Mouse (Mus musculus) brain, adult 2 months (tissue): ENCODE measurements around the gene Espn.
A peak's percentile ranks its signal among the peaks of the same experiment; 100 is the strongest.

ENCODE experiments used
- DNase-seq: peaks from one replicate; pipeline ENCODE4 v3.0.0; 2011; ENCODE audit warnings: low read depth, low spot score

The Espn gene

DNA sequence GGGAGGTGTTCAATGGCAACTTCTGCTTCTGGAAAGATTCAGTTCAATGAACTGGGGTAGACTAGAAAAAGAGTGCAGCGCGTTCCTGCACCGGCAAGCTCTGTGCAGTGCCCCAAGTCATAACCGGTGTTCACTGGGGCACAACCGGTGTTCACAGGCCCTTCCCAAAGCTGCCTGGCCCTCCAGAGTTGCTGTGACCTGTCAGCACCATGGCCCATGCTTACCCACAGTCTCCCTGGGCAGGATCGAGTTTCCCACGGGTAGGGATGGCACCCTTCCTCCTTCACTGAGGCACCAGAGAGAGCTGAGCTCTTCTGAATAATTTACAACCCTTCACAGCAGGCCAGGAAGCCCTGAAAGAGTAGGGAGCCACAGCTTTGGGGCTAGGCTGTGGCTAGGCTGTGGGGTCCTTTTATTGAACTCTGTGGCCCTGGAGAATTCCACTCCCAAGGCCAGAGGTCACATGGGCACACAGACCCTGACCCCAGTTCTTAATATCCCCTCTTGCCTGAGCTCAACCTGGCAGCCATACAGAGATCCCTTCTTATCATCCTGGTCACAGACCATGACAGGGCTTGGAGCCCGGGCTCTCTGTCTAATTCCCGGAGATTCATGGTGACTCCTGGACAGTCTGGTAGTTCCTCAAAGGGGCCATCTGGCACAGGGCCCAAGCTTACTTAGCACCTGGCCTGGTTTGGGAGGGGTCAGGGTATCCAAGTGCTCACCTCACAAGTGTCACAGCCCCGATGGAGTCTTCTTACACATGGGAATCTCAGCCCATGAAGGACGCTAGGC lies 5.9 kb downstream of the Espn start:
- no peak for DNase-seq

DNA sequence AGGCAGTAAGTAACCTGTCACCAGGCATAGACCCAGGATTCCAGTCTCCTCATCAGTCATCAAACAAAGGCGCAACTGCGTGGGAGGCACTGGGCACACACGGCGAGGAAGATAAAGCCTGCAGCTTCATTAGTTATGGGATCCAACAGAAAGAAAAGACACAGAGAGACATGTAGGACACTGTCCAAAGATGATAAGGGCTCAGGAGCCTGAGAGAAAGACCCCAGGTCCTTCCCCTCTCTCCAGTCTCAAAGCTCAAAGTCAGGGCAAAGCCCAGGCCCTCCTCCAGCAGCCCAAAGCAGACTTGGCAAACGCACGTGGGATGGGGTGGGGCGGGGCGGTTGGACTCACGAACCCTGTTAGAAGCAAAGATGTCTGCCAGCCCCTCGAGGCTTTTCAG lies 6.7 kb downstream of the Espn start:
- no peak for DNase-seq

DNA sequence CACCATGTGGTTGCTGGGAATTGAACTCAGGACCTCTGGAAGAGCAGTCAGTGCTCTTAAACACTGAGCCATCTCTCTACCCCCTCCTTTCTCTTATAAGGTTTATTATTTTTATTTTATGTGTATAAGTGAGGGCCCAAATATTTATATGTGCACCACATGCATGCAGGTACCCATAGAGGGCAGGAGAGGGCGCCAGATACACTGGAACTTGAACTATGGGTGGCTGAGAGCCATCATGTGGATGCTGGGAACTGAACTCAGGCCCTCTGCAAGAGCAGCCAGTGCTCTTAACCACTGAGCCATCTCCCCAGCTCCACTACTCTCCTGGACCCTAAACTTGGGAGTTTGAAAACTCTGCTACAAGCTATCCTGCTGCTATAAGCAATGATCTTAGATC lies 8.5 kb downstream of the Espn start:
- no peak for DNase-seq

DNA sequence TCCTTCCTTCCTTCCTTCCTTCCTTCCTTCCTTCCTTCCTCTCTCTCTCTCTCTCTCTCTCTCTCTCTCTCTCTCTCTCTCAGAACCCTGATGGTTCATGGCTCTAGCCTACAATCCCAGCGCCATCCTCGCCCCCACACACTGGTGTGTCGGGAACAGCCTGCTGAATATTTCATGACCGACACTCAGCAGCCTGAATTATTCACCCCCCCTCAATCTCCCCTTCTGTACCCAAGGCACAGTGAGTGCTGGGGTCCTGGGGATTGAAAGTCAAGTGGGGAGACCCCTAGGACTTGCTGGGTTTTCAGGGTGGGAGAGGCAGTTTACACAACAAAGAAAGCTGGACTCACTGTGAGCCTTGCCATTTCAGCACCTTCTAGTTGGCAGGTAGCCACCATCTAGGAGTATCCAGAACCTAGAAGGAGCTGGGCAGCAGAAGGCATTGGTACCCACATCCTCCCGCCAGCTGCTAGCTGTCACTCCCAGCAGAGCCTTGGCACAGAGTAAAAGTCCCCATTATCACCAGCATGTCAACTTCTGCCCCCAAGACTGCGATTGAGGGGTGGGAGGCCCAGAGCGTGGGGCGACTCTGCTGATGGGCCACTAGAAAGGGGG lies 10.5 kb downstream of the Espn start:
- DNase-seq = peak; percentile 67

DNA sequence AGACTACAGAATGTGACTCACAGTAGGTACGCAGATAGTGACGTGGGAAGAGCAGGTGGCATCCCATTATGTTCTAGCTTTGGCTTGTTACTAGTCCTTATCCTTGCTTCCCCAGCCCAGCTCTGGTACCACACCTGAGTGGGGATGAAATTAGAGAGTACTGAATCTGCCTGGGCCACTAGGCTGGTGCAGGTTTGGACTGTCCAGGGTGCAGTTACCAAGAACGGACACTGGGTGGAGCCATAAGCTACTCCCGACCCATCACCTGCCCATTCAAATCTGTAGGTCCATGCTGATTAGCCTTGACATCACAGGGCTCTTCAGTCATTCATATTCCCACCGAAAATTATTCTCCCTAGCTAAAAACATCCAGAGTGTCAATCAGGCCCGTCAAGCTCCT lies 11.7 kb downstream of the Espn start:
- peak; percentile 58 for DNase-seq

DNA sequence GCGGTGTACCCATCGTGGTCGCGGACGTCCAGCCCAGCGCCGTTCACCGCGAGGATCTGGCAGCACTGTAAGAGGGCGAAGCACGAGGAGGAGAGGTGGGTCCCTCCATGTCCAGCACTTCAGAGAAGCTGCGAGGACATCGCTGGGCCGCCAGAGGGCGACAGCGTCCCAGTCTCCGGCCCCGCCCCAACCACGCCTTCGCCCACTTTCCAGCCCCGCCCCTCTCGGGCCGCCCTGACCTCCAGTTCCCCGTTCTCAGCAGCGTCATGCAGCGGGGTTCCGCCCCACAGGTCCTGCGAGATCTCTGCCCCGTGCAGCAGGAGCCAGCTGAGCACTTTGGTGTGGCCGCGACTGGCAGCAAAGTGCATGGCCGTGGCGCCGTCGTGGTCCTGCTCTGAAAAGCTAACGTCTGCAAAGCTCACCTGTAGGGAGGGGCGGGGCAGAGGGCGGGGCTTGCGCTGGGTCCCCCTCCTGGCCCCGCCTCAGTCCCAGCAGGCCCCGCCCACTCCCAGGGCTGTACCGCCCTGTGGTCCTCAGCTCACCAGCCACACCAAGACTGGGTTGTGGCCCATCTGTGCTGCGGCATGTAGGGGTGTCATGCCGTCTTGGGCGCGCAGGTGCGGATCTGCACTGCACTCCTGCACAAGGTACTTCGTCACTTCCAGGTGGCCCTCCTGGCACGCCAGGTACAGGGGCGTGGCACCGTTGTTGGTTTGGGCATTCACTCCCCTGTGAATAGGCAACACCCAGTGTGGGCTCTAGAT lies 13.5 kb downstream of the Espn start:
- DNase-seq = peak; percentile 77

DNA sequence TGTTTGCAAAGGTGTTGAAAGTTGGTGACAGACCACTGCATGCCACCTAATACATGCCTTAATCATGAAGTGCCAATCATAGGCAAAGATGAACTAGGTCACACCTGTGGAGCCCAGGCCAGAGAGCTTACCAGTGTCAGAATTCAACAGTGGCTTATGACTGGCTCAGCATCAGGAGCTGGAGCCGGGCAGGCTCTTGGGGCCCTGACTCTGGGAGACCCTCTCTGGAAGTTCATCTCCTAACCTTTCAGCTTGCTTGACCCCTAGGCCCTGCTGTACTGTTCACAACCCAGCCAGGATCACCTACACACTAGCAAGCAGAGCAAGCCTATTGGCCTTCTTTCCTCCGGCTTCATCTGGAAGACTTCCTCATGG lies 15.3 kb downstream of the Espn start:
- no peak for DNase-seq

DNA sequence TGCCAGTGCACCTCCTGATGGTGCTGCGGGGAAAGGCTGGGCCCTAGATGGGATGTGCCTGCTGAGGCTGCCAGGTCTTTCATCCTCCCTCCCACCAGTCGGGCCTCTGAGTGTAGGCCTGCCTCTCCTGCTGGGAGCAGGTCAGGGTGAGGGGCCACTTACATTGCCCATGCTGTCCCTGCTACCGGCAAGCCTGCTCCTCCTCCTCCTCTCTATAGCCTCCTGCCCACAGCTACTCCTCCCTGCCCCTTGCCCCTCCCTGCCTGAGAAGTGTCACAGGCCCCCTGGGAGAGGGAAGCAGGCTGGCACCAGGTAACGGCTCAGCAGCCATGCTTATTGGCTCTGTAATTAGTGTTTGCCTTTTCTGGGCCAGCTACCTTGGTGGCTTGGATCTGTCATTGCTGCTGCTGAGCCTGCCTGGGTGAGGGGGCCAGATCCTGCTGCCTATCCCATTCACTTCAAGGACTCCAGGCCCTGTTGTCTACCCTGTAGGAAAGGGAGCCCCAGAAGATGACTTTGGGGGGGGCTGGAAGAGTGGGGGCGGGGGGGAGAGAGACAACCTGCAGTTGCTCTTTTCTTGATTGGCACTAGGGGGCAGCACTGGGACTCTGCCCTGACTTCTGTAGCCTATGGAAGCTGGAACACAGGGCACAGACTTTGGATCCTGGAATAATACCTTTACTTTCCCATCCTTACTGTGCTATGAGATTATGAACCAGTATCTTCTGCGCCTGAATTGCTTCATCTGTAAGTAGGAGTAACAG lies 15.9 kb downstream of the Espn start:
- DNase-seq = peak; percentile 59

DNA sequence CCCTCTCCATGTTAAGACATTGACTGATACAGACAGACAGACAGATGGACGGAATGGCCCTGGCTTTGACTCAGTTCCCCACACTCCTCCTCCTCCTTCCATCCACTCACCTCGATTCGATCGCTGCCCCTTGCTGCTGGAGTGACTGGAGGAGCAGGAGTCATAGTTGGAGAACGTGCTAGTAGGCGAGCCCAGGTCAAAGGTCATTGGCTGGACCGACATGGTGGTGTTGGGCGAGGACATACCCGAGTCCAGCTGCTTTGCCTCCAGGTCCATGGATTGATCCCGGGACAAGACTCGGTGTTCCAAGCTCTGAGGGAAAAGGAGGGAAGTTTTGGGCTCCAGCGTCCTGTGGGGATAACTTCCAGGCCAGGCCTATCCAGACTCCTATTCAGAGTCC lies 16.8 kb downstream of the Espn start:
- no peak for DNase-seq

DNA sequence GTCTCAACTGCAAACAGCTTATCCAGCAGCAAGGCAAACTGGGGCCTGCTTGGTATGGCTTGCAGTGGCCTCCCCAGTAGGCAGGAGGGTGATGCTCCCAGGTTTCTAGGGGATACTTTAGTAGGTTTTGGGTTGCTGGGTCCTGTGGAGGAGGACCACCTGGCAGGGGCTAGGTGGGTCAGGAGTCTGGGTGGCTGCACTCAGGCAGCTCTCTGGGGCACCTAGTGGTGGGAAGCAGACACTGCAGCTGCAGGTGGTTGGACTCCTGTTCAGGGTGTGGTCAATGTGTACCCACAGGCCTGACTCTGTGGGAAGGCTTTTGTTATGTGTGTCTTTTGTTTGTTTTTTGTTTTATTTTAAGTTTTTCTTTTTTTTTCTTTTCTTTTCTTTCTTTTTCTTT lies 17.7 kb downstream of the Espn start:
- DNase-seq = peak; percentile 56

DNA sequence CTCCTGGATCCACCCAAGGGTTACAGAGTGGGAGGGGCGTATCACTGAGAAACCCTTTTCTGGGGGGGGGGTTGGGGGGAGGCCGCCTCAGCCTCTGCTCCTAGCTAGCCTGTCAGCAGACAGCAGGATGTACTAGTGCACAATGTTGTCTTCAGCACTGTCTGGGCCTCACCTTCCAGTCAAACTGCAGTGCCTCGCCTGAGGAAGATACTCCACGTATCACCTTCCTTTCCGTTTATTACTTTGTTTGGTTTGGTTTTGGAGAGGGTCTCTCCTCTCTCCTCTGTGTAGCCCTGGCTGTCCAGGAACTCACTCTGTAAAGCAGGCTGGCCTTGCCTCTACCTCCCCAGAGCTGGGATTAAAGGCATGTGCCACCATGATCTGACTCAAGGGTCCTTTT lies 19.0 kb downstream of the Espn start:
- no peak for DNase-seq

DNA sequence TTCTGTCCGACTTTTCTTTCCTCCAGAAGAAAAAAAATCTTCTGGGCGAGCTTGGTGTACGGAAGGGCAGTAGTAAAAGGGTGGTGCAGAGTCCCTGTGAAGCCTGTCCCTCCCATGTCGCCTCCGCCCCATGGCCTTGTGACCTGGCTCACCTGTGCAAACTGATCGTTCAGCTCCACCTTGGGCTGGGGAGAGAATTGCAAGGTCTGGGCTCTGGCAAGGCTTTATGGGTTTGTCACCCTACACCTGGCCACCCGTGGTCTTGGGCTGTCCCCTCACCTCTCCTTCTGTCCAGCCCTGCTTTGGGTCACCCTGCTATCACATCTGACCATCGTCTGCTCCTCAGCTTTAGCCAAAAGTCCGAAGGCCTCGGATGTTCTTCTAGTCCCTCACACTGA lies 19.4 kb downstream of the Espn start:
- no peak for DNase-seq

DNA sequence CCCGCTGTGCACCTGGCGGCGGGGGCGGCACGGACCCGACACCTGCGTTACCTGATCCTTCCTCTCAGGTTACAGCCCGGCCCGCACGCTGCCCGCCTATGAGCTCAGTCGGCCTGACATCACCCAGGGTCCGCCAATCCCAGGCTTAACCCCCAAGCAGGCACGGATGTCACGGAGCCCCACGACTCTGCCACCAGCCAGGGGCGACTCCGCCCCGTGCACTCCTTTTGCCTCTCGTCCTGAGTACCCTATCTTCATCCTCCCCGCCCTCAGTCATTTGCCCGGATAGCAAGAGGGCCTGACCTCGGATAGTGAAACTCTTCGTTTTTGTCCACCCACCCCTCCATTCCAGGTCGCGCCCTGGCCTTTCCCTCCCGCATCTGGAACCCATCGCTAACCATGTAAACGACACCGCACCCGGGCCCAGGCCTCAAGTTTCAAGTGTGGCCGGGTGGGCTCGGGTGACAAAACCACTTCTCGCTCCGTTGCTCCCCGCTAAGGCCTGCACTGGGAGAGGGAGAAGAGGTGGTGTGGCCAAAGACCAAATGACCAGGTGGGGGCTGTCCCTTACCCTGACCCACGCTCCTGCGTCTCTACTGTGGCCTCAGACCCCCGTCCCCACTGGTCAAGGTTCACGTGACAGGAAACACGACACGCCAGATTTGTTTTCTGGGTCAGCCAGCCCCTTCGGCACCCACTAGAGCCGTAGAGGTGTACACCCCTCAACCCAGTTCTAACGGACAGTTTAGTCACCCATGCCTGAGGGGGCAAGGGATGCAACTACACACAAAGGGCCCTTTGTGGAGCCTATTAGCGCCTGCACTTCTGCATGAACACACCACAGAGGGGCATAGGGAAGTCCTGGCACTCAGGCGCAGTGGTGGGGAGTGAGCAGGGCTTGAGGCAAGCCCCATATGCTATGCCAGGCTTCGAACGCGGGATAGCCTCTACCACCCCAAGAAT lies 20.1 kb downstream of the Espn start:
- DNase-seq = no peak

DNA sequence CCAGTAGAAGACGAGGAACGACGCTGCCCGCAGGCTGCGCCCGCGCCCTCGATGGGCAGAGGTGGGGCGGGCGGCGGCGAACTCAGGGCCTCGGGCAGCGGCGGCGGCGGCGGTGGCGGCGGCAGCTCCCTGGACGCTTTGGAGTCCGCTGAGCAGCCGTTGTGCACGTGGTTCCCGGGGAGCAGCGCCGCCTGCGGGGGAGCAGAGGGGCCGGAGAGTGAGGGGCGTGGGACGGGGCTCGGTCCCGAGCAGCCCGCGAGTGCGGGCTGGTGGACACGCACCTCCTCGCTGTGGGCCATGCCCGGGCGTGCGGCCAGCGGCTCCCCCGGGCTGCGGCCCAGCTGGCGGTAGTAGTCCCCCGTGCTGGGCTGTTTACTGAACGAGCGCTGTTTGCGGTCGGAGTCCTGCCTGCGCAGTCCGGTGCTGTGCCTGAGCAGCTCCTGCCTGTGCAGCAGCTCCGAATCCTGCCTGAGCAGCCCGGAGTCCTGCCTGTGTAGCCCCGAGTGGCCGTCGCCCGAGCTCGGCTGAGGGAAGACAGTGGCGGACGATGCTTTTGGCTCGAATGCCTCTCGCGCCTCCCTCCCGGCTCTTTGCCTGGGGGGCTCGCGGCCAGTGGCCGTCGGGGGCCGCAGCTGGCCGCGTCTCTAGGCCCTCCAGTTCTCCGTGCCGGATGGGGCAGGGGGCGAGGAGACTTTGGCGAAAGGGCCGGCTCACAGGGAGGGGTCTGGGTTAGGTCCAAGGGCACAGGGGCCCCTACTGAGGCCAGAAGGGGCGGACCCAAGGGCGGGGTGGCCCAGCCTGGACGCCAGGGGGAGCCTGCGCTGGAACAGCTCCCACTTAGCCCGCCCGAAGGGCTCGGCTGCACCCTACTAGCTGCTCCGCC lies 21.2 kb downstream of the Espn start:
- DNase-seq = peak; percentile 31

DNA sequence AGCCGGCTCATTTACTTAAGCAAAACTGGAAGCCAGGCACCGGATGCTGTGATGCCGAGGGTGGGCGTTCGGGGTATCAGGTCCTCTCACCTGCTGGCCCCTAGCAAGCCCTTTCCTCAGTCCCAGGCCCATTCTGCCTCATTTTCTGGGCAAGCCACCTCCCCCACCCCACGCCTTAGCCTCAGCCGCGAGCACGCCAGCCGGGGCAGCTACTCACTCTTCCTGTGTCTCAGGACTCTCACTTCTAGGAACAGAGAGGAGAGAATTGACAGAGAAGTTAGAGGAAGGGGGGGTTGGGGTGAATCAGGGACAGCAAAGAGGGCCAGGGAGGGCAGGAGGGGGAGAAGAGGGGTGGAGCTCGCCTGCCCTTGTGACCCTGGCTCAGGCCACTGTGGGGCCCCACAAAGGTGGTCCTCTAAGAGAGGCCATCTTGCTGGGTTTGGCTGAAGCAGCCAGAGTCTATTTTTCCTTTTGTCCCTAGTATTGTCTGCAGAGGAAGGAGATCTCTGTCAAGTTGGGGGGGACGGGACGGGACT lies 22.7 kb downstream of the Espn start:
- no peak for DNase-seq

DNA sequence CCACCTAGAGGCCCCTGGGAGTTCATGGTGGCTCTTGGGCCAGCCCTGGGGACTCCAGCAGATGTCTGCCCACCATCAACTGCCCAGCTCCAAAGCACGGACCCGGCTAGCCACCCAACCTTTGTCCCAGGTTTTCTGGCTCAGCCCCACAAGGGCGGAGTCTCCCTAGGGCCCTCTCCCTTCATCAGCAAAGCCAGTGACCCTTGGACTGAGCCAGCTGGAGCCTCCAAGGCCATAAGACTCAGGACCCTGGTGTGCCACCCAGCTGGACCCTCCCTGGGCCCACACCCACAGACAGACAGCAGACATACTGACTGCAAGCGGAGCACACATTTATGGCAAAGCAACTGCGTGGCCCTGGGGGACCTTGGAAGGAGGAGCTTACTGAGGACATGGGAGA lies 23.4 kb downstream of the Espn start:
- no peak for DNase-seq

DNA sequence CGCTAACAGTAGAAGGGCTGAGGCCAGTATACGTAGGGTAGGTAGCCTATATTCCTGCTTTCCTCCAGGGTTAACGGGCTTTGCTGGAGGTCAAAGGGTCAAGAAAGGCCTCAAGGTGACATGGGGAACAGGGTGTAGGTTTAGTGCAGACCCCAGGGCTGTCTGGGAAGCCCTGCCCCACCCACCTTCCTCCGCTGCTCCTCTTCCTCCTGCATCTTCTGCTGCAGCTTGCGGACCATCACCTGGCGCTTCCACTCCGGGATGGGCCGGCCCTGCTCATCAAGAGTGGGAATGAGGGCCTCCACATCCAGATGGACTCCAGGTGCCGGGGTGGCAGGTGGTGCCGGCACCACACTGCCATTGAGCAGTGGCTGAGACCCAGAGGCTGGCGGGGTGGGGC lies 24.3 kb downstream of the Espn start:
- DNase-seq = no peak

DNA sequence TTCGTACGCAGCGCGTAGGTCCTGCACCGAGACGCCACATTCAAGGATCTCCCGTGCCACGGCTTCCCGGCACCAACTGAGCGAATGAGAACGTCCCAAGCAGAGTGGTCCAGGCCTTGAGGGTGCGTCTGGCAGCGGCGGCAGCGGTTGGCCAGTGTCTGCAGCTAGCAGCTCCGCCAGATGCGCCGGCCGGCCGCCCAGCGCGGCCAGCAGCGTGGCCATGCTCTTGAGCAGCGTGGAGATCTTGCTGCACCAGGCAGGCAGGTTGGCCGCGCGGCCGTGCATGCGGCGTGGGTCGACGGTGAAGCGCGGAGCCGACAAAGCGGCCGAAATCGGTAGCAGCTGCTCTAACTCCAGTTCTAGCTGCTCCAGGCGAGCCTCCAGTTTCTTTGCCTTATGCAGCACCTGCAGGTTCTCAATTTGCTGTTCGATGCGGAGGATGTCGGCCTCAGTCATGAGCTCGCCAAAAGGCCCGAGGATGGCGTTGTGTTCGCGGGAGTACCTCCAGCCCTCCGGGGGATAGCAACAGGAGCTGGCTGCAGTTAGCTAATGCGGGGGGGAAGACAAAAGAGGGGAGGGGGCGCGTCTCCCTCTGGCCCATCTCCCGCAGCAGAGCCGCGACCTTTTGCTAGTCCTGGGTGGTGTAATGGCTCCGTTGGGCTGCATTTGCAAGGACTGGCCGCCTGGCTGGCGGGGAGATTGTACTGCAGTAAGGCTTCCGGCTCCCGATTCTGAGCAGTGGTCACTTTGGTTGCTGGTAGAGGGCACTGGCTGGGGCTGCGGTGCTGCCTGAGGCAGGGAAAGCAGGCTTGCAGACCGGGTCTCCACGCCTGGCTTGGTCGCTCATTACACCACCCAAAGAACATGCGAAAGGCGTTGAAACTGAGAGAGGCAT lies 25.9 kb downstream of the Espn start:
- peak; percentile 51 for DNase-seq
